Mouse (Mus musculus) hindbrain, embryonic 16.5 days (tissue): ENCODE measurements around the gene Pax3. TPM values are rescaled to one million over a fixed set of nuclear protein-coding genes. Genes with fewer than 3 reads are reported as not detected.
A peak's percentile ranks its signal among the peaks of the same experiment; 100 is the strongest.

Source experiments
- ATAC-seq: fragments of 200-750 bp; cut with Nextera tagmentation; 2 replicates; pipeline ENCODE4 v1.8.0; 2017; ENCODE audit warnings: moderate TSS enrichment, moderate library complexity
- H3K27ac ChIP-seq: fragments of 300-500 bp; sonication (generic); 2 replicates; pipeline ENCODE4 v1.5.1; 2014; ENCODE audit warnings: low read depth, mild to moderate bottlenecking, control low read depth, low read length, moderate library complexity
- H3K27me3 ChIP-seq: fragments of 300-500 bp; sonication (generic); replicated peaks from 2 replicates; pipeline ENCODE4 v1.6.1; 2014; ENCODE audit warnings: low read length; ENCODE audit not compliant: control insufficient read depth, insufficient read depth
- H3K36me3 ChIP-seq: fragments of 300-500 bp; sonication (generic); 2 replicates; pipeline ENCODE4 v1.6.1; 2014; ENCODE audit warnings: mild to moderate bottlenecking, low read length, moderate library complexity, mixed read lengths; ENCODE audit not compliant: control insufficient read depth, insufficient read depth
- H3K4me1 ChIP-seq: fragments of 300-500 bp; sonication (generic); 2 replicates; pipeline ENCODE4 v1.6.1; 2014; ENCODE audit warnings: low read depth, low read length; ENCODE audit not compliant: control insufficient read depth, insufficient read depth
- H3K4me2 ChIP-seq: fragments of 300-500 bp; sonication (generic); 2 replicates; pipeline ENCODE4 v1.6.1; 2014; ENCODE audit warnings: mild to moderate bottlenecking, low read length, control low read depth, moderate library complexity
- H3K4me3 ChIP-seq: fragments of 300-500 bp; sonication (generic); 2 replicates; pipeline ENCODE4 v1.5.1; 2014; ENCODE audit warnings: mild to moderate bottlenecking, low read length, control low read depth, moderate library complexity
- H3K9ac ChIP-seq: fragments of 300-500 bp; sonication (generic); 2 replicates; pipeline ENCODE4 v1.6.1; 2014; ENCODE audit warnings: low read depth, mild to moderate bottlenecking, control low read depth, low read length, moderate library complexity
- H3K9me3 ChIP-seq: fragments of 300-500 bp; sonication (generic); 2 replicates; pipeline ENCODE4 v1.6.1; 2014; ENCODE audit warnings: mild to moderate bottlenecking, low read length, moderate library complexity; ENCODE audit not compliant: control insufficient read depth
- WGBS: fragments of 180-500 bp; shearing (Covaris S2); extraction: QIAGEN DNeasy Blood & Tissue Kit; methylation state at CpG from one replicate; pipeline ENCODE4 v1.1.7; 2014; 5-methylcytosine and 5-hydroxymethylcytosine counted together
- polyA plus RNA-seq: library from polyadenylated mRNA; unstranded; fragments of >200 nt; fragmentation: Nextera tagmentation; extraction: Ambion mirVana; gene quantifications from 2 replicates; pipeline ENCODE4 v1.2.1, GENCODE M21; 2015

The Pax3 gene
- polyA plus RNA-seq, 1 experiment from 2014 or later, result 11.7 TPM

- Histone ChIP-seq H3K4me3 (no peak overlapping the region), H3K4me2 (no peak overlapping the region), H3K27me3 (peaks cover 42% of the 10 kb centered on the region), H3K4me1 (no peaks in the 10 kb centered on the region; the same call in 1 of the 2 replicates), H3K27ac (no peak overlapping the region), H3K36me3 (no peaks in the 10 kb centered on the region), H3K9me3 (no peaks in the 10 kb centered on the region), H3K9ac (no peak overlapping the region)
- no peak for ATAC-seq
- WGBS, result 24% methylated on average over 3 of the region's 3 CpGs
These were observed 28.1 kb downstream of the Pax3 start for GRCm38 (mm10) chr1:78168796-78169195.

- no peaks in the 10 kb centered on the region for H3K9me3 ChIP-seq
- WGBS, result 20% methylated on average over 18 of the region's 18 CpGs
- no peaks in the 10 kb centered on the region; the same call in 1 of the 2 replicates for H3K4me1 ChIP-seq
- peaks cover 45% of the 10 kb centered on the region for H3K27me3 ChIP-seq
- no peak overlapping the region for H3K4me3 ChIP-seq
- no peak overlapping the region for H3K9ac ChIP-seq
- ATAC-seq, result peak; percentile 68
- no peak overlapping the region for H3K27ac ChIP-seq
- H3K36me3 ChIP-seq, result no peaks in the 10 kb centered on the region
- H3K4me2 ChIP-seq, result peak overlapping the region; percentile 11; the same call in 1 of the 2 replicates
These were observed 29.2 kb downstream of the Pax3 start for GRCm38 (mm10) chr1:78167577-78168286.

GRCm38 (mm10) chr1:78161745-78162144 lies 35.2 kb downstream of the Pax3 start:
- Histone ChIP-seq H3K9ac (no peak overlapping the region), H3K4me1 (no peaks in the 10 kb centered on the region), H3K36me3 (no peaks in the 10 kb centered on the region), H3K4me3 (no peak overlapping the region), H3K4me2 (no peak overlapping the region), H3K27ac (no peak overlapping the region), H3K9me3 (no peaks in the 10 kb centered on the region), H3K27me3 (peaks cover 32% of the 10 kb centered on the region)
- WGBS, result 79% methylated on average over 5 of the region's 5 CpGs
- ATAC-seq, result no peak

- H3K4me3 ChIP-seq, result no peak overlapping the region
- no peak overlapping the region for H3K4me2 ChIP-seq
- WGBS, result 36% methylated on average over 6 of the region's 6 CpGs
- no peaks in the 10 kb centered on the region for H3K9me3 ChIP-seq
- ATAC-seq, result no peak
- H3K9ac ChIP-seq, result no peak overlapping the region
- H3K27ac ChIP-seq, result no peak overlapping the region
- H3K36me3 ChIP-seq, result no peaks in the 10 kb centered on the region
- H3K4me1 ChIP-seq, result no peaks in the 10 kb centered on the region
- H3K27me3 ChIP-seq, result peaks cover 17% of the 10 kb centered on the region
These were observed 39.0 kb downstream of the Pax3 start for GRCm38 (mm10) chr1:78157930-78158329.

GRCm38 (mm10) chr1:78155796-78156195 lies 41.1 kb downstream of the Pax3 start:
- no peaks in the 10 kb centered on the region for H3K4me1 ChIP-seq
- whole genome bisulfite sequencing, result 86% methylated on average over 4 of the region's 4 CpGs
- H3K36me3 ChIP-seq, result no peaks in the 10 kb centered on the region
- no peak overlapping the region for H3K4me2 ChIP-seq
- H3K27me3 ChIP-seq, result peaks cover 14% of the 10 kb centered on the region
- H3K9ac ChIP-seq, result no peak overlapping the region
- ATAC-seq, result no peak
- H3K27ac ChIP-seq, result no peak overlapping the region
- no peaks in the 10 kb centered on the region for H3K9me3 ChIP-seq
- H3K4me3 ChIP-seq, result no peak overlapping the region

- 44% methylated on average over 2 of the region's 2 CpGs for WGBS
- no peak overlapping the region for H3K4me2 ChIP-seq
These were observed 48.8 kb downstream of the Pax3 start for GRCm38 (mm10) chr1:78148011-78148623.

GRCm38 (mm10) chr1:78143403-78143802 lies 53.5 kb downstream of the Pax3 start:
- no peak for ATAC-seq
- no peak overlapping the region for H3K9ac ChIP-seq
- no peaks in the 10 kb centered on the region for H3K9me3 ChIP-seq
- WGBS, result 28% methylated on average over 6 of the region's 6 CpGs
- no peak overlapping the region for H3K27ac ChIP-seq
- peaks cover 38% of the 10 kb centered on the region for H3K27me3 ChIP-seq
- H3K4me2 ChIP-seq, result no peak overlapping the region
- H3K4me3 ChIP-seq, result no peak overlapping the region
- H3K36me3 ChIP-seq, result no peaks in the 10 kb centered on the region
- H3K4me1 ChIP-seq, result no peaks in the 10 kb centered on the region; the same call in 1 of the 2 replicates

More at GRCm38 (mm10) chr1:78148011-78148623, 48.8 kb downstream of the Pax3 start:
- Histone ChIP-seq H3K27me3 (peaks cover 24% of the 10 kb centered on the region), H3K4me1 (no peaks in the 10 kb centered on the region), H3K9ac (no peak overlapping the region), H3K4me3 (no peak overlapping the region), H3K9me3 (no peaks in the 10 kb centered on the region), H3K36me3 (no peaks in the 10 kb centered on the region), H3K27ac (no peak overlapping the region)
- ATAC-seq, result no peak

GRCm38 (mm10) chr1:78142912-78143311 lies 54.0 kb downstream of the Pax3 start:
- no peak overlapping the region for H3K4me2 ChIP-seq
- H3K4me1 ChIP-seq, result no peaks in the 10 kb centered on the region; the same call in 1 of the 2 replicates
- no peaks in the 10 kb centered on the region for H3K9me3 ChIP-seq
- no peak overlapping the region for H3K4me3 ChIP-seq
- no peak overlapping the region for H3K27ac ChIP-seq
- no peaks in the 10 kb centered on the region for H3K36me3 ChIP-seq
- ATAC-seq, result no peak
- no peak overlapping the region for H3K9ac ChIP-seq
- WGBS, result 31% methylated on average over 6 of the region's 6 CpGs
- H3K27me3 ChIP-seq, result peaks cover 38% of the 10 kb centered on the region

- Histone ChIP-seq H3K4me1 (no peaks in the 10 kb centered on the region; the same call in 1 of the 2 replicates), H3K27me3 (peaks cover 42% of the 10 kb centered on the region), H3K9me3 (no peaks in the 10 kb centered on the region), H3K9ac (no peak overlapping the region), H3K4me2 (no peak overlapping the region), H3K36me3 (no peaks in the 10 kb centered on the region), H3K27ac (no peak overlapping the region), H3K4me3 (no peak overlapping the region)
- WGBS, result 16% methylated on average over 9 of the region's 9 CpGs
- peak; percentile 54; the same call in 1 of the 2 replicates for ATAC-seq
These were observed 55.0 kb downstream of the Pax3 start for GRCm38 (mm10) chr1:78141741-78142501.
